Mouse (Mus musculus): ENCODE data around the gene Unc79.

Unc79 gene

GRCm38 (mm10) chr12:102948778-102949394, at the start of gene Unc79:
TSS of gene Unc79 (plus strand) at chr12:102948859.
- DNase-seq (ENCODE audit: low spot score): peak; percentile 71

- no peak for DNase-seq (ENCODE audit: low spot score)
These were observed 49.6 kb upstream of the Unc79 start, which contains the start of gene Cox8c for GRCm38 (mm10) chr12:102899091-102899490. TSS of gene Cox8c (plus strand) at chr12:102899316.

GRCm38 (mm10) chr12:102908191-102908590, 40.5 kb upstream of the Unc79 start:
- DNase-seq (ENCODE audit: low spot score): no peak

GRCm38 (mm10) chr12:102916073-102916472, 32.6 kb upstream of the Unc79 start:
- DNase-seq (ENCODE audit: low spot score): no peak

GRCm38 (mm10) chr12:102929764-102930163, 18.9 kb upstream of the Unc79 start:
- DNase-seq (ENCODE audit: low spot score): no peak

GRCm38 (mm10) chr12:102930335-102930734, 18.3 kb upstream of the Unc79 start:
- no peak for DNase-seq (ENCODE audit: low spot score)

GRCm38 (mm10) chr12:102930789-102931188, 17.9 kb upstream of the Unc79 start:
- no peak for DNase-seq (ENCODE audit: low spot score)

GRCm38 (mm10) chr12:102935892-102936291, 12.8 kb upstream of the Unc79 start:
- DNase-seq (ENCODE audit: low spot score): no peak

GRCm38 (mm10) chr12:102945571-102945970, 3.1 kb upstream of the Unc79 start:
- no peak for DNase-seq (ENCODE audit: low spot score)

GRCm38 (mm10) chr12:102947826-102948225, 833 bp upstream of the Unc79 start:
- no peak for DNase-seq (ENCODE audit: low spot score)

- peak; percentile 85 for DNase-seq (ENCODE audit: low spot score)
These were observed 943 bp downstream of the Unc79 start for GRCm38 (mm10) chr12:102949395-102950208.

- DNase-seq (ENCODE audit: low spot score): no peak
These were observed 11.6 kb downstream of the Unc79 start for GRCm38 (mm10) chr12:102960051-102960775.

GRCm38 (mm10) chr12:102961066-102961465, 12.4 kb downstream of the Unc79 start:
- DNase-seq (ENCODE audit: low spot score): no peak

GRCm38 (mm10) chr12:102964486-102964885, 15.8 kb downstream of the Unc79 start:
- no peak for DNase-seq (ENCODE audit: low spot score)

- no peak for DNase-seq (ENCODE audit: low spot score)
These were observed 31.9 kb downstream of the Unc79 start for GRCm38 (mm10) chr12:102980584-102980983.

- DNase-seq (ENCODE audit: low spot score): no peak
These were observed 32.9 kb downstream of the Unc79 start for GRCm38 (mm10) chr12:102981543-102981942.

GRCm38 (mm10) chr12:102985401-102985800, 36.7 kb downstream of the Unc79 start:
- DNase-seq (ENCODE audit: low spot score): no peak

- no peak for DNase-seq (ENCODE audit: low spot score)
These were observed 39.1 kb downstream of the Unc79 start for GRCm38 (mm10) chr12:102987736-102988135.

GRCm38 (mm10) chr12:103008491-103008890, 59.8 kb downstream of the Unc79 start:
- DNase-seq (ENCODE audit: low spot score): no peak

- no peak for DNase-seq (ENCODE audit: low spot score)
These were observed 69.5 kb downstream of the Unc79 start for GRCm38 (mm10) chr12:103018161-103018560.

- no peak for DNase-seq (ENCODE audit: low spot score)
These were observed 88.0 kb downstream of the Unc79 start for GRCm38 (mm10) chr12:103036692-103037091.

- DNase-seq (ENCODE audit: low spot score): no peak
These were observed 90.7 kb downstream of the Unc79 start for GRCm38 (mm10) chr12:103039332-103039731.

- DNase-seq (ENCODE audit: low spot score): no peak
These were observed 91.5 kb downstream of the Unc79 start for GRCm38 (mm10) chr12:103040136-103040535.
